Mouse (Mus musculus) adrenal gland, postnatal 25 days (tissue): Measurements from ENCODE around the gene Kcnk3. TPM values are rescaled to one million over a fixed set of nuclear protein-coding genes. Genes with fewer than 3 reads are reported as not detected.

Experiments used
- DNase-seq: peaks from one replicate; pipeline ENCODE4 v3.0.0; 2021; ENCODE audit warnings: mixed read lengths
- total RNA-seq: library from RNA; stranded (reverse); gene quantifications from 2 replicates; pipeline ENCODE4 v1.2.3, GENCODE M21; 2021

Gene Kcnk3
- total RNA-seq, 1 experiment from 2014 or later, result 1,477 TPM

DNA sequence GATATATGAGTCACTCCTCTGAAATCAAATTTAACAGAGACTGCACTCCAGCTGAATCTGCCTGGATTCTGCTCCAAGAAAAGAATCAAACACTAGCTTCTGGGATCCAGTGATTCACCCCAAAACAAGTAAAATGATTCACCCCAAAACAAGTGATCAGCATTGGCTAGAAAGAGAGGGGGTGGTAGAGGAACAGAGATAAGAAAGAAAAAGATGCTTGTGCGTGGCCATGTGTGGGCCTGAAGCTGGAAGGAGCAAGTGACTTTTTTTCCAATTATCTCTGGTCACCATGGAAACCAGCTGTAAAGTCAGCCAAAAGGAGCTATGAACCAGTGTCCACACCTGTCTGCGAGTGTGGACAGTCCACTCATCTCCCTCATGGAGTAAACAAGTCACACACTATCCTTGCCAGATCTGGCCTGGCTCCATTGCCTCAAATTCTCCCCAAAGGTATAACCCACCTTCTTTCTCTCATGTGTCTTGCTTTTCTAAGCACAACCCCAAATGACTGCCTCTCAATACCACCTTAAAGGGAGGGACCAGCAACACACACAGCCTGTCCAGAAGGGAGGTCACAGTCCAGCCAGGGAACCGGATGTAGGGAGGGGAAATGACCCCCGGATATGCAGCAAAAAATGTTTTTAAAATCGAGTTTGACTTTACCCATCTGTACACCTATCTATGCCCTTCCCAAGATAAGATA is 55.7 kb downstream of the Kcnk3 start:
- no peak for DNase-seq

DNA sequence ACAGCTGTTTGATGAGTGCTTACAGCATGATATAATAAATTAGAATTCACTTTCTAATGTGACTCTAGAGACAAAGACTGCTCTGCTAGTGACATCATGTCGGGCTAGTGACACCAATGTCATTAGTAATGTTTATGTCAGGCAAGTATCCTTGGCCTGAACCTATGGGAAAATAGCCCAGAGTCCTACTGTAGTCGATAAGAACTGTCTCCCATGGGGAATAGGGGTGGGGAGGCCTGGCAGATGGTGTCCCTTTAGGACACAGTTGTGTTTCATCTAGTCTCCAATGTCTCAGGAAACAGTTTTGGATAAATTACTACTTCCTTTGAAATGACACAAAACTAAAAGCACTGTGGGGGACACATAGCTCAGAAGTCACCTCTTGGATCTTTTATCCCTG is 58.1 kb downstream of the Kcnk3 start:
- DNase-seq, result no peak

DNA sequence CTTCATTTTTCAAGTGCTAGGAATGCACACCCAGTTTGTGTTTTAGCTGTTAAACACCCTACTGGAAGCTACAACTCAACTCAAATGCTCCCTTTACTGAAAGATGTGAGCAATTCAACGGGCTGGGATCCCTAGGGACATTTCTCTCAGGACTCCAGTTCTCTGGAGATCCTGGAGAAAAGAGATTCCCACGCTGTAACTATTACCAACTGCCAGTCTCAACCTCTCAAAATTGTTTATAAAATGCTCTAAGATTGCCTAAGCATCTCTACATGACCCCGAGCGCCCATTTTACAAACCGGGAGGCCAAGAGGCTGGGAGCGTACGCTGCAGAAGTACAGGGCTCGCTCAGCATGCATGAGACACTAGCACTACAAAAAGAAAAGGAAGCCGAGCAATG is 59.4 kb downstream of the Kcnk3 start:
- DNase-seq, result no peak

DNA sequence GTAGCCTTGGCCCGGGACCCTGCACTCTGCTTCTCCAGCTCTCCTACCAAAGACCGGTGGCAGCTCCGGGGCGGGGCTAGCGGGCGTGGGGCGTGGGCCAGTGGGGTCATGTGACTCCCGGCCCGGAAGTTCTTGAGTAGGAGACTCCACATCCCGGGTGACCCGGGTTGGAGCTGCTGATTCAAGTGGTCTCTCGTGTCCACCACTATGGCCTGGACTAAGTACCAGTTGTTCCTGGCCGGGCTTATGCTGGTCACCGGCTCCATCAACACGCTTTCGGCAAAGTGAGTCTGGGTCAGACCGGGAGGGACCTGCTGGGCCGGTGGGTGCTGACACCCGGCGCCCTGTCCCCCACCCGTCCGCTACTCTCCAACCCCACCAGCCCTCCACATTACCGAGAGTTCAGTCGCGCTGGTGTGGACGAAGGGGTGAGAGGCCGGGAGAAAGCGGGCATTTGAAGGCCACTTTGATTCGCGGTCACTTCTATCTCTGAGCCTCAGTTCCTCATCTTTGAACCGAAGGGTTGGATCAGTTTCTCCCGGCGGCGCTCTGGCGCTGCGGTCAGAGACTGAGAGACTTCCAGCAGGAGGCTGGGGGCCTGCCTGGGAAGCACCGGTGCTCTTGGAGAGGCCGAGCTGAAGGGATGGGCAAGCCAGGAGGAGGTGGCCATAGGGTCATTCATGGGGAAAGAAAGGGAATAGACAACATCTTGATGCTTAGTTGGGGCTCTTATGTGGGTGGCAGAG is 60.0 kb downstream of the Kcnk3 start, which contains the start of gene Slc35f6:
TSS of gene Slc35f6 (plus strand) at position 119 of the 746 bp plus-strand sequence.
- peak; percentile 96 for DNase-seq

DNA sequence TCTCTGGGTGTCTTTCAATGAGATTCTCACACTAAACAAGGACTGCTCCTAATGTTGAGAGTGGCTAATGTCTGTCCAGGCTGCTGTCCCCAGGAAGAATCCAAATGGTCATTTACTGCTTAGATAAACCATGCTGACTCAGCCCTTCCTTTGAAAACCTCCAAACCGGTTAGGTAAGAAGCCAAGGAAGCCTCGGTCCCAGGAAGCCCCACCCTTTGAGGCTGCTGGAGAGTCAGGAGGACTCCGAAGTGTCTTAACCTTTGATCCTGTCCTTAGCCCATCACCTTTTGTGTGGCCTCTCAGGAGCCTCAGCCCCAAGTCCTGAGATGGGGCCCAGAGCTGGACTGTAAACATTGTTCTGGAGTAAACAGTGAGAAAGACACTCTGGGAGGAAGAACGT is 61.6 kb downstream of the Kcnk3 start:
- no peak for DNase-seq

DNA sequence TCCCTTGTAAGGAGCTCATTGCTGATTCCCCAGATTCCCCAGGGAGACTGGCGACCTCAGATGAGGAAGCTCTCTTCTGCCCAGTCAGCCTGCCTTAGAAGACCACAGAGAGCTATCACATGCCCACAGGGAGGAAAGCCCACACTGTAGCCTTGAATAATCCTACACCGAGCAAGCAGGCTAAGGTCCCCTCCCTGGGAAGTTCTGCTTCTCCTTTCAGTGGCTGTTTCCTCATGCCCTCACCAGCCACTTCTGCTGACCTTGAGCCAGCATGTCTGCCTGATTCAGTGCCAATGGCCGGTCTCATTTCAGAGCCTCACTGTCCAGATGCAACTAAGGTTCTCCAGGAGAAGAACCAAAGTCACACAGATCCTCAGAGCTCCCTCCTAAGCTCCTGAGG is 62.8 kb downstream of the Kcnk3 start:
- peak; percentile 43 for DNase-seq

DNA sequence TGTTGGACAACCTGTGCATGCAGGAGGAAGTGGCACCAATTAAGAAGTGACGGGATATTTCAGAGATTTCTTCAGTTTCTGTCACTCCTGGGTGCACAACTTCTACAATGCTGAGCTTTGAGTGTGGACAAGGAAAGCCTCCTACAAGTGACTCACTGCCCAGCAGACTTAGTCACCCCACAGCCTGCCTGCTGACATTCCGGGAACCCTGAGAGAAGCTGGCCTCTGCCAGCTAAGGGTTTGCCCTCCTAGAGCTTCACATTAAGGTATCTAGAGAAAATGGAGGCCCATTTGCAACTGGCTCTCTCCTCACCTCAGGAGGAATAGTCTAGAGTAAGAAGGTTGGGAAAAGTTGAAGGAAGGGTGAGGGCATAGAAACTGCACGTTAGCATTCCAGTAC is 63.6 kb downstream of the Kcnk3 start:
- no peak for DNase-seq

DNA sequence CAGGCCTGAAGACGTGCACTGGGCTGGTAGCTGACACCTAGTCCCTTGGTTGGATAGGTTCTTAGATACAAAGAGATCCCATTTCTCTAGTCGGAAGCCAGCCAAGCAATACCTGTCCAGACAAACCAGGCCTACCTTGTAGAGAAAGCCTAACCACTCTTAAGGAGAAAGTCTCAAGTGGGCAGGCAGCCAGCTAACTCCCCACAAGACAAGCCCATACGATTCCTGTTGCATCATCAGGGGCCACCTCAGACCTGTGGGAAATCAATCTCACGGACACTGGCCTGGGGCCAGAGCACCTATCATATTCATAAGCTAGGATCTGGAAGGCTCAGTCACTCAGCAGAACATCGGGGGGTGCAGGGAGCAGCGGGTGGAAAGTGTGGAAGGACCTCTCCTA is 65.3 kb downstream of the Kcnk3 start:
- DNase-seq, result no peak

DNA sequence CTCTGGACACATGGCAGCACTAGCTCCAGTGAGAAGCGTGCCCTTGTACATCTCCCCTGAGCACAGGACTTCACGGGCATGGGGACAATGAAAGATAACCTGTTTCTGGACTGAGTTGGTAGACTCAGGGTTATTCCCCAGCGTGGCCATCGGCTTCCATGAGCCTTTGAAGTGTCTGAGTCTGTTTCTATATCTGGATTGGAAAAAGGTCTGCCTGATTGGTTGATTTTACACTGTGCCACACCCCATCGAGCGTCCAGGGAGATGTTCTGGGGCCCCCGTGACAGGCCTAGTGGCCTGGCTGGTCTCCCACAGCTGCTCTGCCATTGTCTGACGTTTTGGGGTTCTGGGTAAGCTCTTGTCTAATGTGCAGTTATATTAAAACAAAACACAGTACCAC is 67.1 kb downstream of the Kcnk3 start:
- DNase-seq, result no peak

DNA sequence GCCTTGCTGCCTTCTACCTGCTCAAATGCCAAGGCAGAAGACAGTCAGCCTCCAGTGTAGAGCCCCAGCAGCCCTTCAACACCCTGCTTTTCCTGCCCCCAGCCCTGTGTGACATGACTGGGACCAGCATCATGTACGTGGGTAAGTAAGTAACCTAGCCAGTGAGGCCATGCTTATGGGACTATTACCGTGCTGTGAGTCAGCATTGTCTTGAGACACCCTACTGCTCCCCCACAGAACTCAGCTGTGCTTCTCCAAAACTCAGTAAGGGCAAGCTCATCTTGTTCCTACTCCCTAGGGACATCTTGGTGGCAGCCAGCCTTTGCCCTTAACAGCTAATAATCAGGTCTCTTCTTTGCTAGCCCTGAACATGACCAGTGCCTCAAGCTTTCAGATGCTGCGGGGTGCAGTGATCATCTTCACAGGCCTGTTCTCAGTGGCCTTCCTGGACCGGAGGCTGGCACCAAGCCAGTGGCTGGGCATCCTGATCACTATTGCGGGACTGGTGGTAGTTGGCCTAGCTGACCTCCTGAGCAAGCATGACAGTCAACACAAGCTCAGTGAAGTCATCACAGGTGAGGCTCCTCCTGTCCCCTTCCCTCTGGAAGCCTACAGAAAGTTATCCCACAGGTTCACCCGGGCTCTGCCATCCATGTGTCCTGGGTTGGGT is 67.7 kb downstream of the Kcnk3 start:
- no peak for DNase-seq

DNA sequence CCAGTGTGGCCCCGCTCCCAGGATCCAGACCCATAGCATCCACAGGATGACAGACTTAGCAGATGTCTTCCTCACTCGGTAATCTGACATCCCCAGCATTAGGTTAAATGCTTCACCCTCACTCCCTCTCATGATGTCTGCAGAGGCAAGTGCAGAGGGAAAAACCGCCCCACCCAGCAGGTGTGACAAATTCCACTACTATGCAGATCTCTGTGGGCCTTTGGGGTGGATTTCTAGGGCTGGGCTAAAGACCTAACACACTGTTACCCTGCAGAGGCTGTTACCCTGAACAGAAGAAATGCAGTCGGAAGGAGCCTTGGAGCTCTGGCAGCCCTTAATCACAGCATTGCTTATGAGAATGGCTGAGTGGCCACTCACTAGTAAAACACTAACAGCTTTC is 71.1 kb downstream of the Kcnk3 start:
- no peak for DNase-seq

DNA sequence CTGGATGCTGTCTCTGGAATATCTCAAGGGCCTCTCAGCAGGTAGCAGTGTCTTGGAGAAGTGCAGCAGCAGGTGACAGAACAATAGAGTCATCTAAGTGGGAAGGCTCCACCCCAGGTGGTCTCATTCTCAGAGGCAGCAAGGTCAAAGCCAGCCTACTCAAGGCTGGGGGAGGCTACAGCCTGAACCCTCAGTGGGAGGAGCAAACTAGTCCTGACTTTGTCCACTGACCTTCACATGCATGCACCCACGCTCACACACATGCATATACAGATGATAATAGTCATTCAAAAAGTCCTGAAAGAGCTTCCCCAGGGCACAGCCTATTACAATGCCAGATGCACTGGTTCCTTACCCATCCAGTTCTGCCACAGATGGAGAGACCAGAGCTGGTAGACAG is 72.3 kb downstream of the Kcnk3 start:
- no peak for DNase-seq

DNA sequence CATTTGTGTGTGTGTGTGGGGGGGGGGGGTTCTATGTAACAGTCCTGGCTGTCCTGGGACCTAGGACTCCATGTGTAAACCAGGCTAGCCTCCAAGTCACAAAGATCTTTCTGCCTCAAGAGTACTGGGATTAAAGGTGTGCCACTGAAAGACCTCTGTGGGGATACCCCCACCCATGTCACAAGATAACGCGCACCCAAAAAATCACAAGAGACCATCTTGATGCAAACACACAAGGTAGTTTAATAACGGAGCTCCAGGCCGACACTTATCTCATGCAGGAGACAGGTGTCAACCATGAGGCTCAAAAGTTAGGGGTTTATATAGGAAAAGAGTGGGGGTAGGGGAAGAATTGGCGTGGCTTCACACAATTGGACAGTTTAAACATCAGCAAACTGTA is 72.8 kb downstream of the Kcnk3 start:
- no peak for DNase-seq

DNA sequence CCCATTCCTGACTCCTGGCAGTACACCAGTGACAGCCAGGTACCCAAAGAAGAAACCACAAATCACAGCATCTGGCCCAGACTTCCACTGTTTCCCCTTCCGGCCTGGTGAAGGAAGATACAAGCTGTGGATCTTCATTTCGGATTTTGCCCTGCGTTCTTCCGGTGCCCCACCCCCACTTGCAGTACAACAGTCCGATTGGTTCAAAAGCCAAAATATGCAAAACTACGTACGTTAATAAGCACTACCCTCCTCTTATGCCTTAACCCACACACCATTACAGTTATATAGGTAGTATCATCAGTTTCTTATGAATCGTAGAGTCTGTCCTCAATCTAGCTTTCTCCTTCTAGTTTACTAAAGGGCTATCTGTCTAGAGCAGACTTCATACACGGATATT is 77.4 kb downstream of the Kcnk3 start:
- no peak for DNase-seq

DNA sequence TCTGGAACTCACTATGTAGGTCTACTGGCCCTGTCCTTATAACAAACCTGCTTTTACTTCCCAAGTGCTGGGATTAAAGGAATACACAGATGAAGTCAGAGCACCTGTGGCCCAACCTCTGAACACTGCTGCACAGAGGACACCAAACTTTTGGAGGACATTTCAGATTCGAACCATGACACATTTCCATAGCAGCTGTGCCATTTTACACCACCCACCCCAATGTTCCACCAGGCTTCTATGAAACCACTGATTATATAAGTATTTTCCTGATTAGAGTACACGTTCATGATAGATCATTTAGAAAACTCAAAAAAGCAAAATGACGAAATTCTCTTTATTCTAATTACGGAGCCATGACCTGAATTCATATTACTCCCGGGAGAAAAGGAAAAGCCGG is 78.0 kb downstream of the Kcnk3 start:
- no peak for DNase-seq

DNA sequence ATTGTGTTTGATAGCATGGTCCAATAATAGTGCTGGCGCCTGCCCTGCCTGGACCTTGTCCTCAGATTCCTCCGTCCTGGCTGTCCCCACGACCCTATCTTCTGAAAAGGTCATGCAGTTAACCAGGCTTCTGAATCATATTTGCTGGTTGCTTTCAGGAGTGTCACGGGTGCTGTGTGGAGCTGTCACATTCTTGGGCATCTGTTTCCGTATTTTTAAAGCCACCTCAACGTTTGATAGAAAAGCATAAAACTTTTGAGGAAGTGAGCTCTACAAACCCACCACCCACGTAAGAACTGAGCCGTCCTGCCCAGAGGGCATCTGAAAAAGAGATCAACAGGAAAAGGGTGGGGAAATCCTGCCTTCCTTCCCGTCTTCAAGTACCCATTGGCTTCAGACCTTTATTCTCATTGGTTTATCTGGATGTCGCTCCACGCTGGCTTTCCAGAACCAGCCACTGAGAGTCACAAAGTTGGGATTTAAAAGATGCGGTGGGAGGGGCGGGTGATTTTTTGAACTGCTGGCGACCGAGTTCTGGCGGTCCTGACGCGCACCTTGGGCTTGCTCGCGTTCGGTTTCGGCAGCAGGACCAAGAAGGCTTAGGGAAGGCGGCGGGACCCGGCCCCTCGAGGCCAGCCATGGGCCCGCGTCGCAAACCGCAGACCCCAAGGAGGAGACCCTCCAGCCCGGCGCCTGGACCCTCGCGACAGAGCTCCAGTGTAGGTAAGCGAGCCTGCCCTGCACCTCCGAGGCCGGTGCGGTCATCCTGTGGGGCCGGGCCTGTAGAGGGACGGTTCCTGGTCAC is 78.6 kb downstream of the Kcnk3 start, which contains the start of gene Cenpa:
TSS of gene Cenpa (plus strand) at position 387 of the 805 bp plus-strand sequence.
- peak; percentile 78 for DNase-seq

DNA sequence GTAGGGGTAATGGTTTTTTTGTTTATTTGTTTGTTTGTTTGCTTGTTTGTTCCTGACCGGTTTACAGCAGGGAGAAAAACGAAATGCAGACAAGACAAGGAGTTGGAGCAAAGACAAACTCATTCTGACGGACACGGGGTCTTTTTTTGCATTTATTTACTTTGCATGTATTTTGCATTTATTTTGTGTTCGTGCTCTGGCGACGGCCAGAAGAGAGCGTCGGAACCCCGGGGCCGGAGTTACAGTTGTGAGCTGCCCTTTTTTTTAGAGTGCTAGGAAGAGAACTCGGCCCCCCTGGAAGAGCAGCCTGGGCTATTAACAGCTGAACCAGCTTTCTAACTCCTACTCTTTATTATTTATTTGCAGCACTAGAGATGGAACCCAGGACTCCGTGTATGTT is 79.2 kb downstream of the Kcnk3 start:
- DNase-seq, result no peak

DNA sequence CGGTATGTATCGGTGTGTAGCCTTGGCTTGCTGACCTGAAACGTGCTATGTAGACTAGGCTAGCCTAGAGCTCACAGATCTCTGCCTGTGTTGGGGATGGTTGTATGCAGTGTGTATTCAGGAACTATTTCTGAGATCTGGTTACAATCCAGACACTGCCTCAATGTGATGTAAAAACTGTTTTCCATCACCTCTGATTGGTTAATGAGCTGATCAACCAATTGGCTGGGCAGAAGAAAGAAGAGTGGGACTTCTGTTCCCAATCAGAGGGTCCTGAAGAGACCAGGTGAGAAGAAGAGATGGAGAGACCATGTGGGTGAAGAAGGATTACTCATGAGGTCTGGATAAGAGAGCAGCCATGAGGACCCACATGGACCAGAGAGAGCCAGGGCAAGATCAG is 79.7 kb downstream of the Kcnk3 start:
- DNase-seq, result no peak

DNA sequence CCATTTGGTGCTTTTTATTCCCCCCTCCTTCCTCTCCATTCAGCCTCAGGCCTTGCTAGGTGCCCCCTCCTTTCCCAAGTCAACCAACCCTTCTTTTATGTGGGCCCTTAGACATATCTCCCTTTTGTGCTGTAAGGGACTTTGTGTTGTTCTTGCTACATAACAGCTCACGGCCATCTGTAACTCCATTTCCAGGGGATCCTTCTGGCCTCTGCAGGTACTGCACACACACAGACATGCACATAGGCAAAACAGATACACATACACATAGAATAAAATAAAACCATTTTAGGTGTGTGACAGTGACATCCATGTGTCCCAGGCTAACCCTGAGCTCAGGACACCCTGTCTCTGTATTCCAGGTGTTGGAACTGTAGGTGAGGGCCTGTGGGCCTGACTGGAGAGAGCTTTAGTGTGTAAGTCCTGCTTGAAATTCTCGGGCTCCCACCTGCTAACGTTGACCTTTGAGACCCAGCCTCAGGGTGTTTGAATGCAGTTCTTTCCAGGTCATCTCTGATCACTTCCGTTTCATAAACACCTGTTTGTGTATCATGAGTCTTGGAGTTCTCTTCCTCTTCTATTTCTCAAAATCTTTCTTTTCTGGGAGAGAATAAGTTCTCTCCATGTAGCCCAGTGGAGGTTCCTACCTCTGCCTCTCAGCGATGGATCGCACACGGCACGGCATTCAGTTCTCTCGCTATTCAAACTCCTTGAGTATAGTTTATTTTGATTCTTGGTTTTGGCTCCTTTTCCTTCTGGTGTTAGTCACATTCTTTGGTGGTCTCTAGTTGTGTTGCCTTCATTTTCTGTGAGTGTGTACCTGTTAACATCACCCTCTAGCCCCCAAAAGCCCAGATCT is 80.9 kb downstream of the Kcnk3 start:
- DNase-seq, result no peak

DNA sequence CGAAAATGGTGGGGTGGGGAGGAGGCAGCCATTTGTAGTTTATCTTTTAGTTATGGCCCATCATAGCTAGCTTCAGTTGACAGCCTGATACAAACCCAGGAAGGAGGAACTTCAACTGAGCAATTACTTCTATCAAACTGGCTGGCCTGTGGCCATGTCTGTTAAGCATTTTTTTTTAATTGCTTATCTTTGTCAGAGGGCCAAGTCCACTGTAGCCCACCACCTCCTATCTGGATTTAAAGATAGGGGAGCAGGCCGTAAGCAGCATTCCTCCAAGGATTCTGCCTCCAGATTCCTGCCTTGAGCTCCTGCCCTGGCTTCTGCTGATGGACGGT is 81.5 kb downstream of the Kcnk3 start:
- no peak for DNase-seq

DNA sequence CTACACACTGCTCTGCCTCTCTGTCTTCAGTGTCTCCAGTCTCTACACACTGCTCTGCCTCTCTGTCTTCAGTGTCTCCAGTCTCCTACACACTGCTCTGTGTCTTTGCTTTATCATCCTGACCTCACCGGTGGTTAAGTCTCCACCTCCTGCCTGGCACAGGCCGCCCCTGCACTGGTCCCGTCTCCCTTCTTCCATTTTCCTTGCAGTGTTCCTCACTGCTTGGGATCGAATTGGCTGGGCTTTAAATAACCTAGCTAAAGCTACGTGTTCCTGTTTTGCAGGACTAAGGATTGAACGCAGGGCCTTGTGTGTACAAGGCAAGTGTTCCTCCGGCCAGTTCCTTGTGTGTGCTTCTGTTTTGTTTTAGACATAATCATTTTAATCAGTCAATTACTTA is 82.1 kb downstream of the Kcnk3 start:
- DNase-seq, result no peak

DNA sequence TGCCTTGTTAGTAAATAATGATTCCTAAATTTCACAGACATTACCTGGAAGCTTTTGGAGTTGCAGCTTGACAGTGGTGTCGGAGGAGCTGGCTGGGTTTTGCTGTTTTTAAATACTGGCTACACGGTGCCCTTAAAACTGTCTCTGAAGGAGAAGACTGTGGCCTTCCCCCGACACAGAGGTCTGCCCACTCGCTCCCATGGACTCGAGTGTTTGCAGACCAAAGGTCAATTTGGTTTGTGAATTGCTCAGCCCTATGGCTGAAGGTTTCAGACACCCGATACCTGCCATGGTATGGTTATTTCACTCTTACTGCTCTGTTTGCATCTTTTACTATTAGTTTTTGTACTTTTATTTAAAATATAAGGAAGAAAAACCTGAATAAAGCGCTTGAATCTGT is 86.0 kb downstream of the Kcnk3 start:
- DNase-seq, result no peak
